Comparison of ENCODE assay signal across 9 mouse cellular contexts in genomic region chr3:63919634-63920033, GRCm38 (mm10). TPM values are rescaled to one million over a fixed set of nuclear protein-coding genes. Genes with fewer than 3 reads are reported as not detected.
DNase-seq lines count a peak whose midpoint lies in the region; ATAC-seq and TF ChIP-seq lines count a peak whose summit lies in the region.
"Had no signal": no experiment of that assay in that cellular context is flagged by ENCODE, and none has a peak within 500 bp of the region (broad histone marks: within the 10 kb centered on the region; RNA-seq: fewer than 3 reads in every experiment).

No protein-coding gene starts in this region.

- H3K27ac ChIP-seq in bone marrow macrophage, adult 2 months (ENCODE audit: insufficient read depth, low read depth, low read length): no peak overlapping the region
- H3K27ac ChIP-seq in limb, embryonic 10.5 days: no peak overlapping the region
- no peak overlapping the region for H3K27ac ChIP-seq in forebrain, embryonic 16.5 days (ENCODE audit: low read length)
- H3K27ac ChIP-seq: embryonic facial prominence, embryonic 13.5 days had no signal

- H3K27me3 ChIP-seq in limb, embryonic 10.5 days (ENCODE audit: low read depth, poor library complexity, severe bottlenecking): no peaks in the 10 kb centered on the region
- no peaks in the 10 kb centered on the region for H3K27me3 ChIP-seq in forebrain, embryonic 16.5 days (replicated peaks; ENCODE audit: control insufficient read depth, insufficient read depth, low read length)
- H3K27me3 ChIP-seq: embryonic facial prominence, embryonic 13.5 days had no signal

- no peak for TF ChIP-seq POLR2A in bone marrow macrophage, adult 2 months (IDR thresholded peaks at IDR 0.05; ENCODE audit: borderline replicate concordance, low read depth, low read length)

- no peak for ATAC-seq in forebrain, embryonic 16.5 days

- WGBS in limb, embryonic 10.5 days: 67% methylated on average over 3 of the region's 3 CpGs
- WGBS in forebrain, embryonic 16.5 days: 52% methylated on average over 3 of the region's 3 CpGs

- H3K4me2 ChIP-seq in forebrain, embryonic 16.5 days (ENCODE audit: low read length): no peak overlapping the region
- H3K4me2 ChIP-seq: embryonic facial prominence, embryonic 13.5 days had no signal

- no peak overlapping the region for H3K4me3 ChIP-seq in bone marrow macrophage, adult 2 months (ENCODE audit: insufficient read depth, low read length)
- H3K4me3 ChIP-seq in limb, embryonic 10.5 days: no peak overlapping the region
- no peak overlapping the region for H3K4me3 ChIP-seq in forebrain, embryonic 16.5 days (replicated peaks; ENCODE audit: low read length)
- H3K4me3 ChIP-seq: embryonic facial prominence, embryonic 13.5 days had no signal

- peak; percentile 13 for DNase-seq in layer of hippocampus, adult 11-12 months (ENCODE audit: low spot score)
- DNase-seq in layer of hippocampus, postnatal 14 days (ENCODE audit: low spot score in 2 of 2): no peak
- peak; percentile 38 for DNase-seq in ES-CJ7 (ENCODE audit: low read depth, low spot score)
- peak; percentile 37 for DNase-seq in limb, embryonic 10.5 days (ENCODE audit: low spot score)
- no peak for DNase-seq in right cerebral cortex, postnatal 14 days
- DNase-seq in gastrocnemius, adult 8-10 months (ENCODE audit: low spot score in 2 of 2): no peak

- no peak overlapping the region for H3K9ac ChIP-seq in forebrain, embryonic 16.5 days (replicated peaks; ENCODE audit: low read depth, low read length)
- H3K9ac ChIP-seq: embryonic facial prominence, embryonic 13.5 days had no signal

- peak; percentile 56 for TF ChIP-seq CTCF in bone marrow macrophage, adult 2 months (IDR thresholded peaks at IDR 0.05; ENCODE audit: low read depth, low read length)

- H3K36me3 ChIP-seq in limb, embryonic 10.5 days: no peaks in the 10 kb centered on the region
- 0 out of 2 replicates have a peak, but pooled peaks cover 2% of the 10 kb centered on the region for H3K36me3 ChIP-seq in forebrain, embryonic 16.5 days (ENCODE audit: control insufficient read depth, insufficient read depth)

- no peaks in the 10 kb centered on the region for H3K4me1 ChIP-seq in bone marrow macrophage, adult 2 months (ENCODE audit: control insufficient read depth, insufficient read depth, low read length)
- no peaks in the 10 kb centered on the region for H3K4me1 ChIP-seq in limb, embryonic 10.5 days
- H3K4me1 ChIP-seq in forebrain, embryonic 16.5 days (replicated peaks; ENCODE audit: control insufficient read depth, insufficient read depth, low read length): no peaks in the 10 kb centered on the region
- H3K4me1 ChIP-seq: embryonic facial prominence, embryonic 13.5 days had no signal

- no peaks in the 10 kb centered on the region for H3K9me3 ChIP-seq in limb, embryonic 10.5 days (replicated peaks)
- H3K9me3 ChIP-seq in forebrain, embryonic 16.5 days (ENCODE audit: control insufficient read depth, low read length): no peaks in the 10 kb centered on the region
- H3K9me3 ChIP-seq: embryonic facial prominence, embryonic 13.5 days had no signal

RNA-seq across cellular contexts. Expression of gene E130311K13Rik, which starts 9.6 kb away (rescaled TPM):
- total RNA-seq in layer of hippocampus, postnatal 14 days (2021): 10 to 100 TPM; 11.7 to 12.5 TPM
- 5.3 and 10.0 TPM in 2 replicates for polyA plus RNA-seq in bone marrow macrophage, adult 2 months (2012; ENCODE audit: insufficient read depth, insufficient read length, missing spikeins)
- polyA plus RNA-seq in limb, embryonic 10.5 days (2016; fragmentation: Nextera tagmentation; extraction: Ambion mirVana): 2.6 and 3.3 TPM in 2 replicates
- total RNA-seq in gastrocnemius, adult 8-10 months (2022): 1 to 10 TPM; 5.4 to 8.8 (median 7.4) TPM
- polyA plus RNA-seq in forebrain, embryonic 16.5 days (2015; fragmentation: Nextera tagmentation; extraction: Ambion mirVana): 7.2 and 7.5 TPM in 2 replicates

RNA-seq across cellular contexts. Expression of gene Plch1, which starts 20.4 kb away (rescaled TPM):
- total RNA-seq in layer of hippocampus, postnatal 14 days (2021): 1 to 10 TPM; 7.7 to 9.1 TPM
- not detected in 2 replicates for polyA plus RNA-seq in bone marrow macrophage, adult 2 months (2012; ENCODE audit: insufficient read depth, insufficient read length, missing spikeins)
- 4.1 and 4.5 TPM in 2 replicates for polyA plus RNA-seq in limb, embryonic 10.5 days (2016; fragmentation: Nextera tagmentation; extraction: Ambion mirVana)
- under 1 TPM in 1 of 4 experiments, not detected in 3; 0.09 TPM for total RNA-seq in gastrocnemius, adult 8-10 months (2022)
- 5.6 and 6.1 TPM in 2 replicates for polyA plus RNA-seq in forebrain, embryonic 16.5 days (2015; fragmentation: Nextera tagmentation; extraction: Ambion mirVana)

RNA-seq across cellular contexts. Expression of gene Slc33a1, which starts 44.9 kb away (rescaled TPM):
- 10 to 100 TPM; 25.5 to 28.3 TPM for total RNA-seq in layer of hippocampus, postnatal 14 days (2021)
- polyA plus RNA-seq in bone marrow macrophage, adult 2 months (2012; ENCODE audit: insufficient read depth, insufficient read length, missing spikeins): 19.3 and 21.0 TPM in 2 replicates
- polyA plus RNA-seq in limb, embryonic 10.5 days (2016; fragmentation: Nextera tagmentation; extraction: Ambion mirVana): 11.7 and 13.6 TPM in 2 replicates
- total RNA-seq in gastrocnemius, adult 8-10 months (2022): 1 to 10 TPM; 4.4 to 6.1 (median 5.0) TPM
- 19.3 and 20.5 TPM in 2 replicates for polyA plus RNA-seq in forebrain, embryonic 16.5 days (2015; fragmentation: Nextera tagmentation; extraction: Ambion mirVana)

RNA-seq across cellular contexts. Expression of gene Gmps, which starts 56.3 kb away (rescaled TPM):
- 10 to 100 TPM; 38.6 to 39.0 TPM for total RNA-seq in layer of hippocampus, postnatal 14 days (2021)
- 8.2 and 8.9 TPM in 2 replicates for polyA plus RNA-seq in bone marrow macrophage, adult 2 months (2012; ENCODE audit: insufficient read depth, insufficient read length, missing spikeins)
- polyA plus RNA-seq in limb, embryonic 10.5 days (2016; fragmentation: Nextera tagmentation; extraction: Ambion mirVana): 76.3 and 80.5 TPM in 2 replicates
- 10 to 100 TPM; 16.6 to 18.4 (median 17.9) TPM for total RNA-seq in gastrocnemius, adult 8-10 months (2022)
- polyA plus RNA-seq in forebrain, embryonic 16.5 days (2015; fragmentation: Nextera tagmentation; extraction: Ambion mirVana): 51.1 and 51.2 TPM in 2 replicates

Comparison
In these comparisons a context has a peak if more than half of its experiments do, and no peak if none do; other contexts are left out.
1. DNase-seq: peak in layer of hippocampus, adult 11-12 months (single experiment), ES-CJ7 (single experiment) and limb, embryonic 10.5 days (single experiment); none in layer of hippocampus, postnatal 14 days (0 of 2), right cerebral cortex, postnatal 14 days (single experiment) and gastrocnemius, adult 8-10 months (0 of 2).